Mouse (Mus musculus) cerebellum, adult 2 months (tissue): ENCODE results near the gene Rnf43.

Experiments used
- CTCF ChIP-seq: fragments of 200-500 bp; IDR thresholded peaks from 2 replicates; pipeline ENCODE4 v1.5.1; 2011; ENCODE audit warnings: low read depth, mild to moderate bottlenecking, control low read depth, low read length, moderate library complexity, borderline replicate concordance; ENCODE audit not compliant: insufficient read depth
- POLR2A ChIP-seq: fragments of 200-500 bp; IDR thresholded peaks from 2 replicates; pipeline ENCODE4 v1.6.1; 2011; ENCODE audit warnings: low read length, control low read depth, borderline replicate concordance; ENCODE audit not compliant: insufficient read depth

DNA sequence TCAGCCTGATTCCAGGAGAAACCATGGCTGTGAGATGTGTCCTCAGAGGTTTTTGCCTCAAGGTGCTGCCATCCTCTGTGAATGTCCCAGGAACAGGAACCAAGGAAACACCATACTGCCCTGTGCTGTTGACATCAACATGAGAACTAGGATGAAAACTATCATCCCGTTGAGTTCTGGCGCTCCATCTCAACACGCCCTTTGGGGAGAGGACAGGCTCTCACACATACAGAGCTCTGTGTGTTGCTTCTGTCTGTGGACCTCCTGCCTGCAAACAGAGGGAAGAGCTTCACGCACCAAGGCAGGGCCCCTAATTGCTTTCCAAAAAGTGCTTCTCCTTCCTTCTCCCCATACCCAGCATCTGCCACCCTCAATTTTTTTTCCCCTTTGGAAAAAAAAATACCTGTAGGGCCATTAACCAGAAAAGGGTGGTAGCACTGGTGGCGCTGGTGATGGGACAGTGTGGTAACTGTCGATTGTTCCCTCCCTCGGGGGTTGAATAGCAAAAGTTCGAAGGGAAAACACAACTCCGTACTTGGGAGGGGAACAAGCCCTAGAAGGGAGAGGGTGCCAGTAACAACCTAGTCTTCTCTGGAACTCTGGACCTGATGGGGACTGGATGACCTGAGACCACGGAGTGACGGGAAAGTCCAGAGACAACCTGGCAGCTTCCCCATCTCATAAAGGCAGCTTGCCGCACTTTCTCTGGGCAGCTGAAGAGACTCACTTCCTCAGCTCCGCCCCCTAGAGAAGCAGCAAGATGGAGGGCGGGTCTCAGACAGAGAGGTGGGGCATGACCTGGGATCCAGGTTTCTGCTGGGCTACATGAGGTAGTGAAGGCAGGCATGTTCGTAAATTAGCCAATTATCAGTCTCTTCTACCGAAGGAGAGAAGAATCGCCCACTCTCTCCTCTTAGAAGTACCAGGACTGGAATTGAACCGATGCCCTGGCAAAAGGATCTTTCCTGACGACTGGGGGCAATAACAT is 85.9 kb downstream of the Rnf43 start:
- TF ChIP-seq POLR2A (no peak), CTCF (no peak)
